Mouse (Mus musculus) frontal cortex, postnatal 25 days (tissue): Measurements from ENCODE around the gene Ky.

Experiments used
- DNase-seq, 2 experiments: peaks; one replicate each; pipeline ENCODE4 v3.0.0; 2022; ENCODE audit warnings: low spot score in 2 of 2

Gene Ky

GRCm38 (mm10) chr9:102505700-102506585, at the start of gene Ky:
Gene Ky, plus strand, starts transcription at chr9:102505750.
- no peak for DNase-seq

- no peak for DNase-seq
Measured at GRCm38 (mm10) chr9:102462251-102462650, 43.3 kb upstream of the Ky start.

GRCm38 (mm10) chr9:102465044-102465443, 40.5 kb upstream of the Ky start:
- DNase-seq = no peak

- no peak for DNase-seq
Measured at GRCm38 (mm10) chr9:102465726-102466125, 39.8 kb upstream of the Ky start.

GRCm38 (mm10) chr9:102470076-102470819, 35.3 kb upstream of the Ky start:
- DNase-seq = no peak

- peak in 1 of 2 experiments; percentile 56 for DNase-seq
Measured at GRCm38 (mm10) chr9:102477767-102478450, 27.6 kb upstream of the Ky start.

GRCm38 (mm10) chr9:102478451-102478835, 27.1 kb upstream of the Ky start:
- DNase-seq = no peak

- no peak for DNase-seq
Measured at GRCm38 (mm10) chr9:102479022-102479421, 26.5 kb upstream of the Ky start.

- no peak for DNase-seq
Measured at GRCm38 (mm10) chr9:102492031-102492795, 13.3 kb upstream of the Ky start.

- no peak for DNase-seq
Measured at GRCm38 (mm10) chr9:102493044-102493443, 12.5 kb upstream of the Ky start.

- DNase-seq = no peak
Measured at GRCm38 (mm10) chr9:102493916-102494315, 11.6 kb upstream of the Ky start.

GRCm38 (mm10) chr9:102494454-102494853, 11.1 kb upstream of the Ky start:
- no peak for DNase-seq

- DNase-seq = no peak
Measured at GRCm38 (mm10) chr9:102495266-102495665, 10.3 kb upstream of the Ky start.

GRCm38 (mm10) chr9:102496481-102497041, 9.0 kb upstream of the Ky start:
- DNase-seq = peak; percentile 33 to 34

GRCm38 (mm10) chr9:102497089-102497690, 8.4 kb upstream of the Ky start:
- DNase-seq = no peak

GRCm38 (mm10) chr9:102497833-102498430, 7.6 kb upstream of the Ky start:
- no peak for DNase-seq

- no peak for DNase-seq
Measured at GRCm38 (mm10) chr9:102498701-102499100, 6.8 kb upstream of the Ky start.

- DNase-seq = no peak
Measured at GRCm38 (mm10) chr9:102499266-102499665, 6.3 kb upstream of the Ky start.

- DNase-seq = no peak
Measured at GRCm38 (mm10) chr9:102499746-102500145, 5.8 kb upstream of the Ky start.

GRCm38 (mm10) chr9:102501113-102501512, 4.4 kb upstream of the Ky start:
- DNase-seq = no peak
